In genomic region chr6:99671768-99672167, GRCm38 (mm10) we compare ENCODE assay signal across 28 mouse cellular contexts. TPM values are rescaled to one million over a fixed set of nuclear protein-coding genes. Genes with fewer than 3 reads are reported as not detected.
DNase-seq lines count a peak whose midpoint lies in the region; ATAC-seq and TF ChIP-seq lines count a peak whose summit lies in the region.
"Had no signal": no experiment of that assay in that cellular context is flagged by ENCODE, and none has a peak within 500 bp of the region (broad histone marks: within the 10 kb centered on the region; RNA-seq: fewer than 3 reads in every experiment).

No protein-coding gene starts in this region.

- no peaks in the 10 kb centered on the region for H3K9me3 ChIP-seq in midbrain, postnatal 0 days (ENCODE audit: low read length)
- no peaks in the 10 kb centered on the region for H3K9me3 ChIP-seq in midbrain, embryonic 10.5 days (replicated peaks)
- H3K9me3 ChIP-seq: forebrain, embryonic 10.5 days; hindbrain, embryonic 15.5 days; limb, embryonic 12.5 days; liver, embryonic 12.5 days; midbrain, embryonic 13.5 days had no signal

- intact Hi-C loops in heart, adult 2 months (cut with DNase I) = loop anchor here (5.0 kb wide), 1 partner anchor 111 kb away; no protein-coding TSS in a partner anchor
- intact Hi-C loops in heart, postnatal 10 days (cut with DNase I) = no loop called here

- no peaks in the 10 kb centered on the region for H3K36me3 ChIP-seq in heart, adult 2 months (ENCODE audit: control insufficient read depth, insufficient read depth, low read length)
- no peaks in the 10 kb centered on the region for H3K36me3 ChIP-seq in midbrain, postnatal 0 days (ENCODE audit: insufficient read depth, low read length)
- H3K36me3 ChIP-seq in midbrain, embryonic 10.5 days = no peaks in the 10 kb centered on the region
- H3K36me3 ChIP-seq: forebrain, embryonic 10.5 days; hindbrain, embryonic 15.5 days; limb, embryonic 12.5 days; liver, embryonic 12.5 days; midbrain, embryonic 13.5 days had no signal

- ATAC-seq in midbrain, postnatal 0 days (ENCODE audit: low FRiP score) = no peak
- ATAC-seq: intestine, embryonic 16.5 days; liver, embryonic 12.5 days; midbrain, embryonic 13.5 days had no signal

- peaks cover 2% of the 10 kb centered on the region for H3K4me1 ChIP-seq in heart, adult 2 months (ENCODE audit: control insufficient read depth, insufficient read depth, low read length)
- peaks cover 27% of the 10 kb centered on the region for H3K4me1 ChIP-seq in midbrain, postnatal 0 days (ENCODE audit: insufficient read depth, low read length)
- peaks cover 33% of the 10 kb centered on the region for H3K4me1 ChIP-seq in midbrain, embryonic 10.5 days

- no peak overlapping the region for H3K4me3 ChIP-seq in heart, adult 2 months
- H3K4me3 ChIP-seq in layer of hippocampus, adult 2 months = no peak overlapping the region
- H3K4me3 ChIP-seq in midbrain, postnatal 0 days (ENCODE audit: low read depth, low read length) = no peak overlapping the region
- no peak overlapping the region for H3K4me3 ChIP-seq in midbrain, embryonic 10.5 days
- H3K4me3 ChIP-seq: forebrain, embryonic 10.5 days; hindbrain, embryonic 15.5 days; limb, embryonic 12.5 days; liver, embryonic 12.5 days; midbrain, embryonic 13.5 days had no signal

- H3K4me2 ChIP-seq in midbrain, postnatal 0 days (ENCODE audit: low read depth, low read length, poor library complexity, severe bottlenecking) = no peak overlapping the region
- H3K4me2 ChIP-seq: hindbrain, embryonic 15.5 days; limb, embryonic 12.5 days; liver, embryonic 12.5 days; midbrain, embryonic 13.5 days had no signal

- no peak overlapping the region for H3K27ac ChIP-seq in heart, adult 2 months
- no peak overlapping the region for H3K27ac ChIP-seq in layer of hippocampus, adult 2 months
- no peak overlapping the region for H3K27ac ChIP-seq in midbrain, postnatal 0 days (ENCODE audit: low read depth, low read length)
- H3K27ac ChIP-seq in midbrain, embryonic 10.5 days (replicated peaks) = no peak overlapping the region
- H3K27ac ChIP-seq: hindbrain, embryonic 15.5 days; limb, embryonic 12.5 days; liver, embryonic 12.5 days; midbrain, embryonic 13.5 days had no signal

- peak; percentile 23; the same call in 1 of the 2 replicates for TF ChIP-seq CTCF in heart, adult 2 months (IDR thresholded peaks at IDR 0.05)
- peak; percentile 55 for TF ChIP-seq CTCF in layer of hippocampus, adult 2 months (conservative IDR thresholded peaks at IDR 0.05)
- peak; percentile 49 for TF ChIP-seq CTCF in midbrain, postnatal 0 days (IDR thresholded peaks at IDR 0.05)

- no peaks in the 10 kb centered on the region for H3K27me3 ChIP-seq in heart, adult 2 months (ENCODE audit: control insufficient read depth, insufficient read depth, low read length)
- H3K27me3 ChIP-seq in midbrain, postnatal 0 days (ENCODE audit: insufficient read depth, low read length) = no peaks in the 10 kb centered on the region
- H3K27me3 ChIP-seq in midbrain, embryonic 10.5 days (ENCODE audit: low read depth, poor library complexity, severe bottlenecking) = peaks cover 25% of the 10 kb centered on the region
- H3K27me3 ChIP-seq: hindbrain, embryonic 15.5 days; limb, embryonic 12.5 days had no signal

- WGBS in heart, adult 2 months = 59% methylated on average over 3 of the region's 3 CpGs
- WGBS in midbrain, postnatal 0 days = 71% methylated on average over 3 of the region's 3 CpGs
- WGBS in midbrain, embryonic 10.5 days = 68% methylated on average over 3 of the region's 3 CpGs

- no peak for DNase-seq in heart, adult 2 months
- no peak for DNase-seq in heart, postnatal 10 days
- no peak for DNase-seq in layer of hippocampus, adult 2 months (ENCODE audit: low spot score in 2 of 2)
- no peak for DNase-seq in layer of hippocampus, postnatal 10 days (ENCODE audit: low spot score in 2 of 2)
- DNase-seq in midbrain, postnatal 0 days (ENCODE audit: low spot score) = no peak
- DNase-seq in midbrain, embryonic 10.5 days (ENCODE audit: low spot score) = no peak
- no peak for DNase-seq in ovary, postnatal 10 days (ENCODE audit: low spot score)
- no peak for DNase-seq in ovary, postnatal 14 days (ENCODE audit: low spot score)
- DNase-seq: adrenal gland, postnatal 36 days; cerebellum, adult 11-12 months; cerebellum, postnatal 14 days; gastrocnemius, postnatal 25 days; heart, adult 18-20 months; heart, postnatal 4 days; kidney, postnatal 10 days; thymus, postnatal 4 days had no signal

- TF ChIP-seq EP300 in heart, adult 2 months (IDR thresholded peaks at IDR 0.05; ENCODE audit: insufficient read depth, low read depth, low read length) = no peak

- TF ChIP-seq POLR2A in heart, adult 2 months (IDR thresholded peaks at IDR 0.05; ENCODE audit: insufficient read depth, low read depth, low read length) = no peak

- no peaks in the 10 kb centered on the region for H3K79me2 ChIP-seq in heart, adult 2 months (replicated peaks; ENCODE audit: control insufficient read depth, insufficient read depth, low read length)

- H3K9ac ChIP-seq in heart, adult 2 months (ENCODE audit: low read depth, low read length) = no peak overlapping the region
- H3K9ac ChIP-seq in midbrain, postnatal 0 days (replicated peaks; ENCODE audit: low read length, poor library complexity, severe bottlenecking) = no peak overlapping the region
- H3K9ac ChIP-seq: hindbrain, embryonic 15.5 days; limb, embryonic 12.5 days; liver, embryonic 12.5 days; midbrain, embryonic 13.5 days had no signal

RNA-seq across cellular contexts. Expression of gene Gm20696, which starts 5.2 kb away (rescaled TPM):
- total RNA-seq in heart, adult 2 months (2021) = 1 to 10 TPM; 1.4 to 1.7 TPM
- polyA plus RNA-seq in heart, adult 2 months (2012; rRNA removed) = 0.61 and 0.85 TPM in 2 replicates
- 1 to 10 TPM; 2.4 to 2.5 TPM for total RNA-seq in heart, postnatal 10 days (2021)
- 1 to 10 TPM; 6.2 to 7.3 TPM for total RNA-seq in layer of hippocampus, adult 2 months (2021)
- total RNA-seq in layer of hippocampus, postnatal 10 days (2021) = 1 to 10 TPM; 7.1 to 8.8 TPM
- total RNA-seq in midbrain, postnatal 0 days (2014; rRNA removed) = 1.1 and 2.5 TPM in 2 replicates
- polyA plus RNA-seq in midbrain, postnatal 0 days (2015; fragmentation: Nextera tagmentation; extraction: Ambion mirVana) = 1.3 and 2.9 TPM in 2 replicates
- polyA plus RNA-seq in midbrain, embryonic 10.5 days (2016; fragmentation: Nextera tagmentation; extraction: Ambion mirVana) = 3.2 and 3.4 TPM in 2 replicates

RNA-seq across cellular contexts. Expression of gene Eif4e3, which starts 5.2 kb away (rescaled TPM):
- 10 to 100 TPM; 36.6 to 45.8 TPM for total RNA-seq in heart, adult 2 months (2021)
- polyA plus RNA-seq in heart, adult 2 months (2012; rRNA removed) = 24.2 and 43.5 TPM in 2 replicates
- 10 to 100 TPM; 25.7 to 28.6 TPM for total RNA-seq in heart, postnatal 10 days (2021)
- 10 to 100 TPM; 19.9 to 24.5 TPM for total RNA-seq in layer of hippocampus, adult 2 months (2021)
- 10 to 100 TPM; 18.4 to 20.3 TPM for total RNA-seq in layer of hippocampus, postnatal 10 days (2021)
- total RNA-seq in midbrain, postnatal 0 days (2014; rRNA removed) = 8.4 and 10.6 TPM in 2 replicates
- 5.4 and 5.5 TPM in 2 replicates for polyA plus RNA-seq in midbrain, postnatal 0 days (2015; fragmentation: Nextera tagmentation; extraction: Ambion mirVana)
- 10.8 and 13.1 TPM in 2 replicates for polyA plus RNA-seq in midbrain, embryonic 10.5 days (2016; fragmentation: Nextera tagmentation; extraction: Ambion mirVana)

RNA-seq across cellular contexts. Expression of gene Gpr27, which starts 20.7 kb away (rescaled TPM):
- 1 to 10 TPM; 6.3 to 6.8 TPM for total RNA-seq in heart, adult 2 months (2021)
- 5.7 and 5.8 TPM in 2 replicates for polyA plus RNA-seq in heart, adult 2 months (2012; rRNA removed)
- 1 to 10 TPM; 3.1 to 4.7 TPM for total RNA-seq in heart, postnatal 10 days (2021)
- total RNA-seq in layer of hippocampus, adult 2 months (2021) = 10 to 100 TPM; 54.8 to 58.1 TPM
- 10 to 100 TPM; 60.3 to 61.9 TPM for total RNA-seq in layer of hippocampus, postnatal 10 days (2021)
- 110 and 114 TPM in 2 replicates for total RNA-seq in midbrain, postnatal 0 days (2014; rRNA removed)
- 26.0 and 27.8 TPM in 2 replicates for polyA plus RNA-seq in midbrain, postnatal 0 days (2015; fragmentation: Nextera tagmentation; extraction: Ambion mirVana)
- polyA plus RNA-seq in midbrain, embryonic 10.5 days (2016; fragmentation: Nextera tagmentation; extraction: Ambion mirVana) = 1.1 and 1.3 TPM in 2 replicates

RNA-seq across cellular contexts. Expression of gene Prok2, which starts 54.4 kb away (rescaled TPM):
- not detected for total RNA-seq in heart, adult 2 months (2021)
- not detected in 2 replicates for polyA plus RNA-seq in heart, adult 2 months (2012; rRNA removed)
- total RNA-seq in heart, postnatal 10 days (2021) = not detected
- under 1 TPM; 0.49 to 0.69 TPM for total RNA-seq in layer of hippocampus, adult 2 months (2021)
- 1 to 10 TPM; 1.6 to 1.8 TPM for total RNA-seq in layer of hippocampus, postnatal 10 days (2021)
- total RNA-seq in midbrain, postnatal 0 days (2014; rRNA removed) = 0.27 TPM in 1 of 2 replicates, not detected in the other
- polyA plus RNA-seq in midbrain, postnatal 0 days (2015; fragmentation: Nextera tagmentation; extraction: Ambion mirVana) = 0.82 and 1.3 TPM in 2 replicates
- polyA plus RNA-seq in midbrain, embryonic 10.5 days (2016; fragmentation: Nextera tagmentation; extraction: Ambion mirVana) = not detected in 2 replicates
- total RNA-seq: adrenal gland, adult 18-20 months; adrenal gland, postnatal 36 days; ES-E14; gastrocnemius, postnatal 25 days; heart, adult 18-20 months; heart, postnatal 4 days; megakaryocyte progenitor cell, adult 5-6 weeks had no signal
- polyA plus RNA-seq: heart, embryonic 14.5 days; intestine, embryonic 16.5 days; liver, embryonic 12.5 days; neural tube, embryonic 11.5 days; spleen, adult 2 months had no signal

Comparison
In these comparisons a context has a peak if more than half of its experiments do, and no peak if none do; other contexts are left out.
1. RNA of gene Gpr27, which starts 20.7 kb away (total RNA-seq): 110 to 114 TPM in midbrain, postnatal 0 days, 60.3 to 61.9 TPM in layer of hippocampus, postnatal 10 days and 54.8 to 58.1 TPM in layer of hippocampus, adult 2 months; 6.3 to 6.8 TPM in heart, adult 2 months and 3.1 to 4.7 TPM in heart, postnatal 10 days; every median in the first group is over 4 times any median in the second.
2. Peak in every context shown above with its lines, with median percentiles within 50 percentile points of each other: CTCF ChIP-seq.